Mouse (Mus musculus) embryonic facial prominence, embryonic 10.5 days (tissue): ENCODE measurements at regions not wholly inside any gene's neighbourhood (a gene's known extent, or its start where the extent isn't known, plus 50 kb on each side); places are given as distances from the start of the nearest gene placed in this dataset.
"Not testable (repeated sequence)": the region's sequence is repeated elsewhere in the genome, so short reads cannot be mapped to it uniquely, and the experiment has no call there.

Experiments used
- DNase-seq: peaks from one replicate; pipeline ENCODE4 v3.0.0-alpha.2; 2017; ENCODE audit warnings: low spot score
- H3K27ac ChIP-seq: fragments of 300-500 bp; sonication (generic); replicated peaks from 2 replicates; pipeline ENCODE4 v1.5.1; 2016; ENCODE audit warnings: mild to moderate bottlenecking
- H3K27me3 ChIP-seq: fragments of 300-500 bp; sonication (generic); replicated peaks from 2 replicates; pipeline ENCODE4 v1.6.1; 2016; ENCODE audit warnings: low read depth, mild to moderate bottlenecking; ENCODE audit not compliant: poor library complexity, severe bottlenecking
- H3K36me3 ChIP-seq: fragments of 300-500 bp; sonication (generic); replicated peaks from 2 replicates; pipeline ENCODE4 v1.6.1; 2016; ENCODE audit warnings: mild to moderate bottlenecking, moderate library complexity
- H3K4me1 ChIP-seq: fragments of 300-500 bp; sonication (generic); 2 replicates; pipeline ENCODE4 v1.6.1; 2016
- H3K4me3 ChIP-seq: fragments of 300-500 bp; sonication (generic); 2 replicates; pipeline ENCODE4 v1.5.1; 2016; ENCODE audit warnings: mild to moderate bottlenecking, moderate library complexity
- H3K9me3 ChIP-seq: fragments of 300-500 bp; sonication (generic); 2 replicates; pipeline ENCODE4 v1.6.1; 2016; ENCODE audit warnings: mild to moderate bottlenecking
- whole genome bisulfite sequencing: fragments of 180-500 bp; shearing (Covaris S2); methylation state at CpG from one replicate; pipeline ENCODE4 v1.1.7; 2016; 5-methylcytosine and 5-hydroxymethylcytosine counted together

DNA sequence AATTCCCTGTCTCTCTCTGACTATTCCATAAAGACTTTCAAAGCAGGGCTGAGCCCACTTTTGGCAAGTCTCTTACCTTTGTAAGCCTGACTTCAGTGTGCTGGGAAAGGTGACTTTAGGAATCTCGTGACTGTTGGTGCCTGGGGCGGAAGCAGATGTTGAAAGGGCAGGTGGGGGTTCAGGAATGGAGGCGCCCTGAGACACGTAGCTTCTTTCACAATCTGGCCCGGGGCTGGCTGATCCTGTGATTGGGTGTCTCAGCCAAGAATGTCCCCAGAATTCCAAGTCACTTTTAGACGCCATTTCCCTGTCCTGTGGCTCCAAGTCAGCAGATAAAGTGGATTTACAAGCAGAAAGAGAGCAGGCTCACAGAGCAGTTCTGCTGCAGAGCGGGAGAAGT is 527.8 kb downstream of the Zfp704 start:
- H3K36me3 ChIP-seq = no peaks in the 10 kb centered on the region
- H3K4me3 ChIP-seq = no peak overlapping the region
- no peaks in the 10 kb centered on the region for H3K27me3 ChIP-seq
- WGBS = 70% methylated on average over 7 of the region's 7 CpGs
- H3K4me1 ChIP-seq = no peaks in the 10 kb centered on the region
- H3K9me3 ChIP-seq = no peaks in the 10 kb centered on the region
- no peak for DNase-seq
- H3K27ac ChIP-seq = no peak overlapping the region

DNA sequence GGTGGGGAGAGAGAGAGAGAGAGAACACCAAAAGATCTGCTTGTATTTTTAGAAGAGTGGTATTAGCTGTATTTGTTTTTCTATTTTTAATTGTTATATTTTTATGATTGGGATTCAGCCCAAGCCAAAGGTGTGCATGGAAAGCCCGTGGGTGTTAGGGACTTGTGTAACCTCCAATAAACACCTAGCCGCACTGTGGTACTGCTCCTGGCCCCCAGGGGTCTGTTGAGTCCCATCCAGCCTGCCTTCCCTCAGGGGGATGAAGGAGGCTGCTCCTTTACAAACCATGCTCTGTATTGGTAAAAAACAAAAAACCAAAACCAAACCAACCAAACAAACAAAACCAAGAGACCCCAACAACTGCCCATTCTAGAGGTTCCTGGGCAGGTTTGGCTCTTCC is 531.7 kb downstream of the Zfp704 start:
- H3K9me3 ChIP-seq = no peaks in the 10 kb centered on the region
- no peak for DNase-seq
- 79% methylated on average over 2 of the region's 2 CpGs for WGBS
- H3K4me3 ChIP-seq = no peak overlapping the region
- H3K27me3 ChIP-seq = no peaks in the 10 kb centered on the region
- H3K27ac ChIP-seq = no peak overlapping the region
- no peaks in the 10 kb centered on the region for H3K4me1 ChIP-seq
- H3K36me3 ChIP-seq = no peaks in the 10 kb centered on the region

- DNase-seq = peak; percentile 66
- no peak overlapping the region for H3K27ac ChIP-seq
- no peaks in the 10 kb centered on the region for H3K9me3 ChIP-seq
- no peaks in the 10 kb centered on the region for H3K4me1 ChIP-seq
- WGBS = 16% methylated on average over 3 of the region's 3 CpGs
- H3K4me3 ChIP-seq = no peak overlapping the region
- no peaks in the 10 kb centered on the region for H3K27me3 ChIP-seq
- H3K36me3 ChIP-seq = no peaks in the 10 kb centered on the region
Measured at GRCm38 (mm10) chr3:9076696-9077095, 533.2 kb downstream of the Zfp704 start.

DNA sequence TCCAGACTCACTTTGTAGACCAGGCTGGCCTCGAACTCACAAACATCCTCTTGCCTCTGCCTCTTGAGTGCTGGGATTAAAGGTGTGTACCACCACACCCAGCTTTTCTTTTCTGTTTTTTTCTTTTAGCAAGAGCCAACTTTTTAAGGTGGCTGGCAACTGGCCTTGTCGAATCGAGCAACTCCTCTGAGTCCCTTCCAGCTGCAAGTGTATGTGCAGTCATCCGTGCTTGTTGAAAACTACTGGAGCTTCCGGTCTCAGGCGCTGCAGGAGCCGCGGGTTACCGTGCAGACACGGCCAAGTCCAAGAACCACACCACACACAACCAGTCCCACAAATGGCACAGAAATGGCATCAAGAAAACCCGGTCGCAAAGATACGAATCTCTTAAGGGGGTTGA is 537.4 kb downstream of the Zfp704 start:
- H3K27ac ChIP-seq, H3K9me3 ChIP-seq, H3K36me3 ChIP-seq, H3K27me3 ChIP-seq, H3K4me1 ChIP-seq, DNase-seq, H3K4me3 ChIP-seq: not testable (repeated sequence)
- 90% methylated on average over 13 of the region's 13 CpGs for WGBS

- H3K27ac ChIP-seq = no peak overlapping the region
- WGBS = 1% methylated on average over 12 of the region's 12 CpGs
- no peaks in the 10 kb centered on the region for H3K36me3 ChIP-seq
- no peaks in the 10 kb centered on the region for H3K4me1 ChIP-seq
- DNase-seq = peak; percentile 86
- H3K4me3 ChIP-seq = no peak overlapping the region
- H3K9me3 ChIP-seq = no peaks in the 10 kb centered on the region
- H3K27me3 ChIP-seq = no peaks in the 10 kb centered on the region
Measured at GRCm38 (mm10) chr3:9067048-9067447, 542.8 kb downstream of the Zfp704 start.

GRCm38 (mm10) chr3:9066374-9066773 is 543.5 kb downstream of the Zfp704 start:
- Histone ChIP-seq H3K36me3 (no peaks in the 10 kb centered on the region), H3K27me3 (no peaks in the 10 kb centered on the region), H3K4me1 (no peaks in the 10 kb centered on the region), H3K9me3 (no peaks in the 10 kb centered on the region), H3K27ac (no peak overlapping the region), H3K4me3 (no peak overlapping the region)
- DNase-seq = no peak
- WGBS = 85% methylated on average over 5 of the region's 5 CpGs

DNA sequence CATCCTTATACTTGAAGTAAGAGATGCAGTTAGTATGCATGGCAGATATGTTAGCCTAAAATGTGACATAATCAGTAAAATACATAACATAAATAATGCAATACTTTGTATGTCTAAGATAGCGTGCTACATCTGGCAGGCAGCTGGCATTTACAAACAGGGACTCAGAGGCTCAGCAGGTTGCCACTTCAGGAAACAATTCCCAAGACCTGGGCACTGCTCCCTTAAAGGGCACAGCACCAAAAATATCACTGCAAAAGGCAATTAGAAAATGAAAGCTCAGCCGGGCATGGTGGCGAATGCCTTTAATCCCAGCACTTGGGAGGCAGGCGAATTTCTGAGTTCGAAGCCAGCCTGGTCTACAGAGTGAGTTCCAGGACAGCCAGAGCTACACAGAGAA is 544.0 kb downstream of the Zfp704 start:
- no peak for DNase-seq
- no peak overlapping the region for H3K4me3 ChIP-seq
- 83% methylated on average over 5 of the region's 5 CpGs for WGBS
- H3K4me1 ChIP-seq = no peaks in the 10 kb centered on the region
- no peaks in the 10 kb centered on the region for H3K27me3 ChIP-seq
- no peaks in the 10 kb centered on the region for H3K36me3 ChIP-seq
- no peak overlapping the region for H3K27ac ChIP-seq
- H3K9me3 ChIP-seq = no peaks in the 10 kb centered on the region

- Histone ChIP-seq H3K9me3 (no peaks in the 10 kb centered on the region), H3K4me1 (no peaks in the 10 kb centered on the region), H3K27ac (no peak overlapping the region), H3K36me3 (no peaks in the 10 kb centered on the region), H3K4me3 (no peak overlapping the region), H3K27me3 (no peaks in the 10 kb centered on the region)
- WGBS = 48% methylated on average over 15 of the region's 15 CpGs
- DNase-seq = peak; percentile 68
Measured at GRCm38 (mm10) chr3:9064266-9065031, 545.4 kb downstream of the Zfp704 start.

DNA sequence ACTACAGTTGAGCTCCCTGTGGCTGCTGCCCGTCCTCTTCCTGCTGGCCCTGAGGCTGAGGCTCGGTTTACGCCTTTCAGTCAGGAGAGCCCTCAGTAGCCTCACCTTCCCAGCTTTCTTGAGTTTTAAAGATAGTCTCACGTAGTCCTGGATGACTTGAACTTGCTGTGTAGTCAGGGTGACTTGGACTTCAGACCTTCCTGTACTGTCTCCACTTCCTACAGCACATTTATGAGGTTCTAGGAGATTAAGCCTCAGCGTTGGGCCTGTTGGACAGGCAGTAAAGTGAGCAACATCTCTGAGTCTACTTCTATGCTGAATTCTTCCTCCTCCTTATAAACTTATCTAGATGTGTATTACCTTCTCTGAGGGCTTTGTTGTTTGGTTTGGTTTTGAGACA is 546.2 kb downstream of the Zfp704 start:
- Histone ChIP-seq H3K4me1 (no peaks in the 10 kb centered on the region), H3K9me3 (no peaks in the 10 kb centered on the region), H3K27ac (no peak overlapping the region), H3K36me3 (no peaks in the 10 kb centered on the region), H3K27me3 (no peaks in the 10 kb centered on the region), H3K4me3 (no peak overlapping the region)
- 73% methylated on average over 5 of the region's 5 CpGs for WGBS
- no peak for DNase-seq

DNA sequence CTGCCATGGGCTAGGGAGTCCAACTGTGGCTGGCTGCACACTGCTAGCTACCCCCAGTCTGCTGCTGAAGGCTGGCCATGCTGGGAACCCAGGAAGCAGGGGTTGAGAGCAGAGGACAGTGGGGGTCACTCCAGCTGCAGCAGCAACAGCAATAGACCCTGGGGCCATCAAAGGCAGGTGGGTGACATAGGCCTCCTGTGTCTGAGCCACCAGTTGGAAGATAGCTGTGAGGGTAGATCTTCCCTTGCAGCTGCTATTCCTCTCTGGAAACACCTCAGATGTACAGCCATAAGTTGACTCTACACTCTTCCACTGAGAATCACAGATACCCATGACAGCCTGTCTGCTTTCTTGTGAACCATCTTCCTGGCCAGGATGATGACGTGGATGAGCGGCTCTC is 548.5 kb downstream of the Zfp704 start:
- Histone ChIP-seq H3K4me1 (no peaks in the 10 kb centered on the region), H3K27me3 (no peaks in the 10 kb centered on the region), H3K4me3 (no peak overlapping the region), H3K9me3 (no peaks in the 10 kb centered on the region), H3K36me3 (no peaks in the 10 kb centered on the region), H3K27ac (no peak overlapping the region)
- DNase-seq = no peak
- WGBS = 89% methylated on average over 2 of the region's 2 CpGs

- not testable (repeated sequence) for DNase-seq
- 65% methylated on average over 3 of the region's 3 CpGs for WGBS
Measured at GRCm38 (mm10) chr3:9057703-9058102, 552.2 kb downstream of the Zfp704 start.

DNA sequence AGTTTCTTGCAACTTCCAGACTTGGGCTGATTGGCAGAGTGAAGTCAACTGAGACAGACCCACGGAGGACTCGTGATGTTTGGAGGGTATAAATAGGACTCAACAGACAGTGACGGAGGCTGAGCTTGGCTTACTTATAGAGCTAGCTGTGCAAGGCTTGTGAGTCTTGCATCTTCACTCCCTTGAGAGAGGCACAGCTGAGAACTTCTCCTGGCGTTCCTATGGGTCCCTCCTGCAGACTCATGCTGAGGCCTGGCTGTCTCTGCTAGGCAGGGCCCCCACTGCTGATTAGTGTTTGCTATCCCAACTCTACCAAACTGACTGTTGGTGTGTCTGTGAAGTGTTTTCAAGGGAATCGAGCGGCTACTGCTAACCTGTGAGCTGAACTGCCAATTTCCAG is 553.0 kb downstream of the Zfp704 start:
- Histone ChIP-seq H3K27me3 (no peaks in the 10 kb centered on the region), H3K4me3 (no peak overlapping the region), H3K4me1 (peaks cover 10% of the 10 kb centered on the region), H3K9me3 (no peaks in the 10 kb centered on the region), H3K27ac (no peak overlapping the region), H3K36me3 (no peaks in the 10 kb centered on the region)
- 85% methylated on average over 6 of the region's 6 CpGs for WGBS
- no peak for DNase-seq

More at GRCm38 (mm10) chr3:9057703-9058102, 552.2 kb downstream of the Zfp704 start:
- not testable (repeated sequence) for H3K27ac ChIP-seq, H3K4me3 ChIP-seq, H3K9me3 ChIP-seq, H3K36me3 ChIP-seq, H3K27me3 ChIP-seq, H3K4me1 ChIP-seq

DNA sequence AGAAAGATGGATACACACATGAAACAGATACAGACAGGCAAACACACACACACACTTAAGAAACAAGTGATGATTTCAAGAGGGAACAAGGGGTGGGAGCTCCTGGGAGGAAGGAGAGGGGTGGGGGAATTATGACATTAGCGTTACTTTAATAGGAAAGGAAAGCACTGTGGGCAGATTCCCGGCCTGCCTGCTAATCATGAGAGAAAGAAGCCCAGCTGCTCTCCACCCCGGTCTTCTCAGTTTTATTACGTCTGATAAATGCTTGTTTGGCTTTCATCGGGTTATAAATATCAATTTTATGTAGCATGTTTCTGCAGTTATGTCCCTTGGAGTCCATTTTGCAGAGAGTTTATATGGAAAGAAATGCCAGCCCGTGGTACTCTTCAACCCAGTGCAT is 554.1 kb downstream of the Zfp704 start:
- no peak for DNase-seq
- H3K36me3 ChIP-seq = no peaks in the 10 kb centered on the region
- WGBS = 82% methylated on average over 6 of the region's 6 CpGs
- no peak overlapping the region for H3K27ac ChIP-seq
- no peaks in the 10 kb centered on the region for H3K27me3 ChIP-seq
- peaks cover 10% of the 10 kb centered on the region for H3K4me1 ChIP-seq
- H3K4me3 ChIP-seq = no peak overlapping the region
- H3K9me3 ChIP-seq = no peaks in the 10 kb centered on the region
